Mouse (Mus musculus) CH12.LX (cell line): Measurements from ENCODE around the gene Tlk2. TPM values are rescaled to one million over a fixed set of nuclear protein-coding genes. Genes with fewer than 3 reads are reported as not detected.

ENCODE experiments used
- DNase-seq: peaks from one replicate; pipeline ENCODE4 v3.0.0-alpha.2; 2013; ENCODE audit errors: extremely low read depth
- H3K27ac ChIP-seq: 2 replicates; pipeline ENCODE4 v1.5.1; 2012; ENCODE audit warnings: low read depth, mild to moderate bottlenecking, control low read depth, moderate library complexity; ENCODE audit not compliant: insufficient read depth
- H3K27me3 ChIP-seq: replicated peaks from 2 replicates; pipeline ENCODE3; 2012; ENCODE audit warnings: inconsistent platforms
- H3K36me3 ChIP-seq, 2 experiments: replicated peaks in 1 of 2; 2 replicates each; pipeline versions ENCODE3 to v1.6.1; 2012; ENCODE audit warnings: inconsistent platforms in 1 of 2, low read length in 1 of 2, mild to moderate bottlenecking in 1 of 2, mixed read lengths in 1 of 2, moderate library complexity in 1 of 2; ENCODE audit not compliant: control insufficient read depth in 1 of 2, insufficient read depth in 1 of 2
- H3K4me1 ChIP-seq, 2 experiments: 2 replicates each; pipeline ENCODE4 v1.6.1; 2012; ENCODE audit warnings: inconsistent platforms in 1 of 2, moderate library complexity in 1 of 2; ENCODE audit not compliant: insufficient read depth in 2 of 2, control insufficient read depth in 1 of 2
- H3K4me2 ChIP-seq: 2 replicates; pipeline ENCODE4 v1.6.1; 2012; ENCODE audit warnings: low read depth, mild to moderate bottlenecking, control low read depth; ENCODE audit not compliant: poor library complexity, insufficient read depth, severe bottlenecking
- H3K4me3 ChIP-seq, 3 experiments: fragments of 150-350 bp in 1 of 3; sonication (generic) in 1 of 3; replicated peaks in 1 of 3; 2 replicates each; pipeline versions ENCODE3 to v1.5.1; 2011 to 2012; ENCODE audit warnings: low read depth in 2 of 3, low read length in 2 of 3, mild to moderate bottlenecking in 2 of 3, moderate library complexity in 2 of 3, control low read depth in 1 of 3, improper control_type of control experiment in 1 of 3, inconsistent platforms in 1 of 3, mixed read lengths in 1 of 3; ENCODE audit not compliant: poor library complexity in 1 of 3
- H3K79me2 ChIP-seq: replicated peaks from 2 replicates; pipeline ENCODE4 v1.6.1; 2012; ENCODE audit warnings: mild to moderate bottlenecking, moderate library complexity; ENCODE audit not compliant: control insufficient read depth, poor library complexity, insufficient read depth, severe bottlenecking; ENCODE audit errors: extremely low read depth
- H3K9ac ChIP-seq: 2 replicates; pipeline ENCODE4 v1.6.1; 2012; ENCODE audit warnings: low read depth, mild to moderate bottlenecking, control low read depth, moderate library complexity; ENCODE audit not compliant: insufficient read depth
- H3K9me3 ChIP-seq: replicated peaks from 2 replicates; pipeline ENCODE3; 2012; ENCODE audit warnings: low read length, inconsistent platforms, mixed read lengths
- BHLHE40 ChIP-seq: IDR thresholded peaks from 2 replicates; pipeline ENCODE4 v1.6.1; 2011; ENCODE audit warnings: mild to moderate bottlenecking, low read depth, low read length, improper control_type of control experiment
- CHD1 ChIP-seq: IDR thresholded peaks from 2 replicates; pipeline ENCODE4 v1.6.1; 2012; ENCODE audit warnings: low read depth, low read length, improper control_type of control experiment, inconsistent platforms
- CHD2 ChIP-seq: IDR thresholded peaks from 2 replicates; pipeline ENCODE4 v1.6.1; 2011; ENCODE audit warnings: low read length, improper control_type of control experiment
- CTCF ChIP-seq, 2 experiments: IDR thresholded peaks in 1 of 2; conservative IDR thresholded peaks in 1 of 2; 2 replicates each; pipeline ENCODE4 v1.5.1; 2011 to 2012; ENCODE audit warnings: low read depth in 2 of 2, low read length in 2 of 2, improper control_type of control experiment in 1 of 2, inconsistent platforms in 1 of 2, mild to moderate bottlenecking in 1 of 2, moderate library complexity in 1 of 2
- ELF1 ChIP-seq: IDR thresholded peaks from 2 replicates; pipeline ENCODE4 v1.6.1; 2014; ENCODE audit warnings: low read depth, mild to moderate bottlenecking, inconsistent platforms, low read length, improper control_type of control experiment
- EP300 ChIP-seq: IDR thresholded peaks from 2 replicates; pipeline ENCODE4 v1.6.1; 2011; ENCODE audit warnings: low read length, improper control_type of control experiment
- GABPA ChIP-seq: IDR thresholded peaks from 2 replicates; pipeline ENCODE4 v1.6.1; 2012; ENCODE audit warnings: low read depth, low read length, improper control_type of control experiment, inconsistent platforms; ENCODE audit not compliant: insufficient replicate concordance
- HCFC1 ChIP-seq: IDR thresholded peaks from 2 replicates; pipeline ENCODE4 v1.6.1; 2012; ENCODE audit warnings: low read depth, mild to moderate bottlenecking, inconsistent platforms, low read length, improper control_type of control experiment
- JUND ChIP-seq: conservative IDR thresholded peaks from 2 replicates; pipeline ENCODE4 v1.6.1; 2011; ENCODE audit warnings: low read depth, low read length, improper control_type of control experiment
- MAFK ChIP-seq: IDR thresholded peaks from 2 replicates; pipeline ENCODE4 v1.6.1; 2011; ENCODE audit warnings: low read length, improper control_type of control experiment; ENCODE audit not compliant: insufficient replicate concordance
- MAX ChIP-seq: IDR thresholded peaks from 2 replicates; pipeline ENCODE4 v1.6.1; 2011; ENCODE audit warnings: low read length, improper control_type of control experiment
- MAZ ChIP-seq: IDR thresholded peaks from 2 replicates; pipeline ENCODE4 v1.6.1; 2012; ENCODE audit warnings: low read depth, mild to moderate bottlenecking, inconsistent platforms, low read length, improper control_type of control experiment, moderate library complexity
- MYC ChIP-seq: IDR thresholded peaks from 2 replicates; pipeline ENCODE4 v1.6.1; 2011; ENCODE audit warnings: low read depth, mild to moderate bottlenecking, improper control_type of control experiment, low read length
- NRF1 ChIP-seq: IDR thresholded peaks from 2 replicates; pipeline ENCODE4 v1.6.1; 2014; ENCODE audit warnings: low read depth, mild to moderate bottlenecking, inconsistent platforms, low read length, improper control_type of control experiment, moderate library complexity
- PAX5 ChIP-seq: IDR thresholded peaks from 2 replicates; pipeline ENCODE4 v1.6.1; 2012; ENCODE audit warnings: low read length, inconsistent platforms, mixed read lengths
- SIN3A ChIP-seq: IDR thresholded peaks from 2 replicates; pipeline ENCODE4 v1.6.1; 2012; ENCODE audit warnings: low read length, improper control_type of control experiment, inconsistent platforms
- SMC3 ChIP-seq: IDR thresholded peaks from 2 replicates; pipeline ENCODE4 v1.6.1; 2011; ENCODE audit warnings: low read depth, low read length, improper control_type of control experiment
- TCF12 ChIP-seq: IDR thresholded peaks from 2 replicates; pipeline ENCODE4 v1.6.1; 2014; ENCODE audit warnings: low read depth, mild to moderate bottlenecking, inconsistent platforms, low read length, improper control_type of control experiment
- USF2 ChIP-seq: conservative IDR thresholded peaks from 2 replicates; pipeline ENCODE4 v1.6.1; 2011; ENCODE audit warnings: low read depth, low read length, improper control_type of control experiment
- ZKSCAN1 ChIP-seq: IDR thresholded peaks from 2 replicates; pipeline ENCODE4 v1.6.1; 2012; ENCODE audit warnings: low read depth, inconsistent platforms, low read length, improper control_type of control experiment, borderline replicate concordance
- dilution Hi-C: fragments of 300-500 bp; cut with MboI; formaldehyde crosslinking; loops from 2 replicates; pipeline ENCODE4 v1.14.3; 2020; ENCODE audit warnings: low sequenced_read_pairs; ENCODE audit not compliant: extremely low pct_unique_long_range_greater_than_20kb, extremely low pct_ligation_motif_present
- in situ Hi-C: fragments of 300-500 bp; cut with MboI; formaldehyde crosslinking; loops from 3 replicates; pipeline ENCODE4 v1.14.3; 2019; ENCODE audit warnings: low sequenced_read_pairs, low pct_ligation_motif_present, low pct_unique_long_range_greater_than_20kb, mixed read lengths
- polyA plus RNA-seq: library from polyadenylated mRNA; unstranded; fragments of >175 nt; gene quantifications from 2 replicates; pipeline ENCODE4 v1.2.1, GENCODE M21; 2012; ENCODE audit warnings: low read depth; ENCODE audit not compliant: insufficient read length
- total RNA-seq, 2 experiments: library from RNA; depleted of rRNA; stranded (reverse); fragments of 300-350 nt in 1 of 2; fragments of >200 nt in 1 of 2; gene quantifications; 2 replicates each; pipeline ENCODE4 v1.2.3; 2012 to 2014

Gene Tlk2
- total and polyA plus RNA-seq, 3 experiments = 78.0 to 90.6 (median 85.1) TPM

DNA sequence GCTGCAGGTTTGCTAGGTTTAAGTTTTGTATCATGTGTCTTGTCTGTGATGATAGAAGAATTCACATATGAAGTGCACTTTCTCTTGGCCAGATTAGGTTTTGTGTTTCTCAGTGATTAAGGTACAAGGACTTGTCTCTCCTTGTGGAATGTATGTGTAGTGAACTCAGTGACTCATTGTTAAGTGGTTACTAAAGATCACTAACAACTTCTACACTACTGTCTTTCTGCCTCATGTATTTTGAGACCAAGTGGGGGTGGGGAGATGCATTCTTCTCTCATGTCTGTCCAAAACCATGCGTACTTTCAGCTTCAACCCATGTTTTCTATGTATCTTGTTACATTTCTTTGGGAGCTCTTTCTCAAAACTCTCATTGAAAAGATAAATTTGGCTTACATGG lies 31.4 kb downstream of the Tlk2 start:
- peaks cover 4% of the 10 kb centered on the region for H3K9me3 ChIP-seq
- DNase-seq = no peak
- no peak overlapping the region for H3K9ac ChIP-seq
- no peak overlapping the region for H3K27ac ChIP-seq
- TF ChIP-seq EP300 (no peak), MAZ (no peak), MAX (no peak), ELF1 (no peak), TCF12 (no peak), CHD1 (no peak), PAX5 (no peak), HCFC1 (no peak), USF2 (no peak), SMC3 (no peak), SIN3A (no peak), JUND (no peak), GABPA (no peak), BHLHE40 (no peak), NRF1 (no peak), CHD2 (no peak), MYC (no peak), MAFK (no peak), ZKSCAN1 (no peak)
- H3K4me2 ChIP-seq = no peak overlapping the region
- dilution Hi-C loops (no loop called here), in situ Hi-C loops (no loop called here)
- H3K4me1 ChIP-seq = no peaks in the 10 kb centered on the region
- no peaks in the 10 kb centered on the region for H3K27me3 ChIP-seq
- H3K36me3 ChIP-seq = peaks cover 40 to 79% of the 10 kb centered on the region in 2 experiments
- no peak overlapping the region for H3K4me3 ChIP-seq
- peaks cover 28% of the 10 kb centered on the region for H3K79me2 ChIP-seq

DNA sequence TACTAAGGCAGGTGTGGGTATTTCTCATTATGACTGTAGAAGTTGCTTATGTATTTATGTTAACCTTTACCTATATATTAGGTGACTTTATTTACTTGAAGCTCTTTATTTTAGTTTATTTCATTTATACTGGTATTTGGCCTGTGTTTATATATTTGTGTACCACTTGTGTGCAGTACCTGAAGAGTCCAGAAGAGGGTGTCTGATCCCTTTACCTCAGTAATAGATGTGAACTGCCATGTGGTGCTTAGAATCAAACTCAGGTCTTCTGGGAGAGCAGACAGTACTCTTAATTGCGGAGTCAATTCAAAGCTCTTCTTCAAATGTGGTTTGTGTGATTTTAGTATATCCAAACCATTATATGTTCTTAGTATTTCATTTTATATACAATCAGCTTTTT lies 35.6 kb downstream of the Tlk2 start:
- dilution Hi-C loops (no loop called here), in situ Hi-C loops (no loop called here)
- TF ChIP-seq USF2 (no peak), CTCF (conservative IDR thresholded peaks at IDR 0.05 in 1 of 2, IDR thresholded peaks at IDR 0.05 in 1 of 2; ENCODE audit: low read depth in 2 of 2, low read length in 2 of 2) (peak; percentile 21 to 38; a peak in 3 of 4 replicates)
- H3K4me2 ChIP-seq = no peak overlapping the region
- peaks cover 5% of the 10 kb centered on the region for H3K79me2 ChIP-seq
- no peaks in the 10 kb centered on the region for H3K27me3 ChIP-seq
- H3K36me3 ChIP-seq = peaks cover 44 to 84% of the 10 kb centered on the region in 2 experiments
- peak; percentile 34 for DNase-seq
- no peak overlapping the region for H3K9ac ChIP-seq
- H3K4me3 ChIP-seq = no peak overlapping the region
- H3K9me3 ChIP-seq = peaks cover 4% of the 10 kb centered on the region
- H3K4me1 ChIP-seq = no peaks in the 10 kb centered on the region
- H3K27ac ChIP-seq = no peak overlapping the region
